9 mouse cellular contexts compared by ENCODE assay signal in genomic region chr6:5645150-5645732, GRCm38 (mm10).
DNase-seq lines count a peak whose midpoint lies in the region; ATAC-seq and TF ChIP-seq lines count a peak whose summit lies in the region.
"Had no signal": no experiment of that assay in that cellular context is flagged by ENCODE, and none has a peak within 500 bp of the region (broad histone marks: within the 10 kb centered on the region; RNA-seq: fewer than 3 reads in every experiment).

No protein-coding gene starts in this region.

- no peak overlapping the region for H3K27ac ChIP-seq in bone marrow macrophage, adult 2 months (ENCODE audit: insufficient read depth, low read depth, low read length)
- H3K27ac ChIP-seq in embryonic fibroblast, embryonic 13.5 days (ENCODE audit: insufficient read depth, low read length): no peak overlapping the region
- H3K27ac ChIP-seq: limb, embryonic 15.5 days had no signal

- no peaks in the 10 kb centered on the region for H3K27me3 ChIP-seq in G1E (ENCODE audit: insufficient read depth, low read length)
- H3K27me3 ChIP-seq: limb, embryonic 15.5 days had no signal

- ATAC-seq in G1E (ENCODE audit: extremely low read depth, insufficient number of reproducible peaks, low FRiP score, poor library complexity, severe bottlenecking): no peak

- no peaks in the 10 kb centered on the region for H3K4me1 ChIP-seq in G1E (ENCODE audit: insufficient read depth, low read depth, low read length)
- H3K4me1 ChIP-seq in bone marrow macrophage, adult 2 months (ENCODE audit: control insufficient read depth, insufficient read depth, low read length): no peaks in the 10 kb centered on the region
- no peaks in the 10 kb centered on the region for H3K4me1 ChIP-seq in embryonic fibroblast, embryonic 13.5 days (ENCODE audit: control insufficient read depth, insufficient read depth, low read length)
- H3K4me1 ChIP-seq: limb, embryonic 15.5 days had no signal

- no peak for TF ChIP-seq POLR2A in bone marrow macrophage, adult 2 months (IDR thresholded peaks at IDR 0.05; ENCODE audit: borderline replicate concordance, low read depth, low read length)
- TF ChIP-seq POLR2A in embryonic fibroblast, embryonic 13.5 days (IDR thresholded peaks at IDR 0.05; ENCODE audit: low read depth, low read length): no peak

- peak; percentile 16 for DNase-seq in G1E (ENCODE audit: low spot score)
- peak; percentile 13 for DNase-seq in heart, postnatal 25 days (ENCODE audit: low spot score)
- peak; percentile 71 for DNase-seq in layer of hippocampus, adult 11-12 months (ENCODE audit: low spot score)
- peak; percentile 78 for DNase-seq in lung, postnatal 10 days
- DNase-seq in retina, postnatal 7 days (ENCODE audit: low read depth, low spot score): peak; percentile 58
- DNase-seq in spleen, adult 12 weeks (ENCODE audit: low spot score): no peak

- H3K36me3 ChIP-seq in G1E (replicated peaks): no peaks in the 10 kb centered on the region
- H3K36me3 ChIP-seq: limb, embryonic 15.5 days had no signal

- H3K9me3 ChIP-seq in G1E (replicated peaks): no peaks in the 10 kb centered on the region
- H3K9me3 ChIP-seq: limb, embryonic 15.5 days had no signal

- no peak overlapping the region for H3K4me3 ChIP-seq in G1E (ENCODE audit: low read depth, low read length)
- H3K4me3 ChIP-seq in bone marrow macrophage, adult 2 months (ENCODE audit: insufficient read depth, low read length): no peak overlapping the region
- H3K4me3 ChIP-seq in embryonic fibroblast, embryonic 13.5 days (ENCODE audit: insufficient read depth, low read length): no peak overlapping the region
- H3K4me3 ChIP-seq: limb, embryonic 15.5 days had no signal

- intact Hi-C loops in heart, postnatal 25 days (cut with DNase I): loop anchor here (1.0 kb wide), 1 partner anchor 157 kb away; no protein-coding TSS in a partner anchor

- TF ChIP-seq CTCF in G1E (IDR thresholded peaks at IDR 0.05; ENCODE audit: low read depth, low read length): peak; percentile 54
- peak; percentile 60 for TF ChIP-seq CTCF in bone marrow macrophage, adult 2 months (IDR thresholded peaks at IDR 0.05; ENCODE audit: low read depth, low read length)
- peak; percentile 80; the same call in 1 of the 2 replicates for TF ChIP-seq CTCF in embryonic fibroblast, embryonic 13.5 days (IDR thresholded peaks at IDR 0.05; ENCODE audit: borderline replicate concordance, insufficient read depth, low read length)
